Mouse (Mus musculus): ENCODE measurements at regions not wholly inside any gene's neighbourhood (a gene's known extent, or its start where the extent isn't known, plus 50 kb on each side); places are given as distances from the start of the nearest gene placed in this dataset.

DNA sequence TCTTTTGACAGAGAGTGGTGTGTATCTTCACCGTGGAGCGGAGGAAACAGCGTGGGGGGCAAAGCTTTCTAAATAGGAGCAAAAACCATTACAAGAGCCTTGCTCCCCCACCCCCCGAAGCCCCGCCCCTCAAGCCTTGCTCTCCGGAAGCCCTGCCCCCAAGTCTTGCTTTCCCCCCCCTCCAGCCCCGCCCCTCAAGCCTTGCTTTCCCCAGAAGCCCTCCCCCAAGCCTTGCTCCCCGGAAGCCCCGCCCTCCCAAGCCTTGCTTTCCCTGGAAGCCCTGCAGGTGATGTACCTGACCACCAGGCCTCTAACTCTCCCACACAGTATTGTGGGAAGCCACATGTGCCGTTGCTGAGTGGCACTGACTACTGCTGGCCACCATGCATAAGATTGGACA is 214.8 kb upstream of the A430005L14Rik start:
- no peak overlapping the region for H3K27ac ChIP-seq (ENCODE audit: control insufficient read depth, low read depth, low read length)
- DNase-seq (ENCODE audit: low read depth, low spot score), result no peak

GRCm38 (mm10) chr4:153752791-153753190 is 204.2 kb upstream of the A430005L14Rik start:
- DNase-seq (ENCODE audit: low read depth, low spot score), result no peak
- Histone ChIP-seq H3K9me3 (replicated peaks; ENCODE audit: insufficient read depth, low read length) (no peaks in the 10 kb centered on the region), H3K9ac (ENCODE audit: control insufficient read depth, low read depth, low read length, poor library complexity, severe bottlenecking) (no peak overlapping the region), H3K4me3 (ENCODE audit: control insufficient read depth in 1 of 2, insufficient read depth in 1 of 2, low read depth in 2 of 2, low read length in 2 of 2) (no peak overlapping the region), H3K36me3 (ENCODE audit: control insufficient read depth in 1 of 2, insufficient read depth in 2 of 2, low read length in 2 of 2) (no peaks in the 10 kb centered on the region), H3K27me3 (ENCODE audit: control insufficient read depth in 1 of 2, insufficient read depth in 2 of 2, low read length in 2 of 2) (no peaks in the 10 kb centered on the region), H3K79me2 (ENCODE audit: control insufficient read depth, insufficient read depth, low read length, poor library complexity) (no peaks in the 10 kb centered on the region), H3K27ac (ENCODE audit: control insufficient read depth, low read depth, low read length) (no peak overlapping the region), H3K4me1 (ENCODE audit: control insufficient read depth in 1 of 2, insufficient read depth in 2 of 2, low read length in 2 of 2) (no peaks in the 10 kb centered on the region)
- no peak for TF ChIP-seq ZC3H11A (IDR thresholded peaks at IDR 0.05; ENCODE audit: low read depth, low read length)
- TF ChIP-seq CHD2 (IDR thresholded peaks at IDR 0.05; ENCODE audit: low read length), result no peak
- TF ChIP-seq BHLHE40 (IDR thresholded peaks at IDR 0.05; ENCODE audit: borderline replicate concordance, low read depth, low read length), result no peak
- TF ChIP-seq ZKSCAN1 (IDR thresholded peaks at IDR 0.05; ENCODE audit: low read depth, low read length), result no peak
- no peak for TF ChIP-seq POLR2A (IDR thresholded peaks at IDR 0.05; ENCODE audit: control insufficient read depth in 1 of 2, insufficient read depth in 1 of 2, low read depth in 1 of 2, low read length in 2 of 2, poor library complexity in 1 of 2)
- no peak for TF ChIP-seq GATA1 (IDR thresholded peaks at IDR 0.05; ENCODE audit: low read depth, low read length)
- TF ChIP-seq MEF2A (IDR thresholded peaks at IDR 0.05; ENCODE audit: extremely low read depth, insufficient replicate concordance, low read depth, low read length, poor library complexity, severe bottlenecking), result no peak
- no peak for TF ChIP-seq CHD1 (IDR thresholded peaks at IDR 0.05; ENCODE audit: low read depth, low read length)
- TF ChIP-seq POLR2AphosphoS2 (IDR thresholded peaks at IDR 0.05; ENCODE audit: low read length), result no peak
- TF ChIP-seq EP300 (IDR thresholded peaks at IDR 0.05; ENCODE audit: low read depth in 1 of 2, low read length in 2 of 2), result no peak
- no peak for TF ChIP-seq HCFC1 (IDR thresholded peaks at IDR 0.05; ENCODE audit: low read depth, low read length)
- no peak for TF ChIP-seq ELF1 (IDR thresholded peaks at IDR 0.05; ENCODE audit: low read depth, low read length)
- TF ChIP-seq NELFE (IDR thresholded peaks at IDR 0.05; ENCODE audit: low read depth, low read length), result no peak
- TF ChIP-seq KAT2A (conservative IDR thresholded peaks at IDR 0.05; ENCODE audit: low read depth, low read length), result no peak
- TF ChIP-seq USF2 (IDR thresholded peaks at IDR 0.05; ENCODE audit: borderline replicate concordance in 1 of 2, insufficient read depth in 1 of 2, low read depth in 1 of 2, low read length in 2 of 2), result no peak
- no peak for TF ChIP-seq MAZ (IDR thresholded peaks at IDR 0.05; ENCODE audit: low read depth, low read length)

More for the DNA sequence above, 214.8 kb upstream of the A430005L14Rik start:
- no peaks in the 10 kb centered on the region for H3K36me3 ChIP-seq (ENCODE audit: control insufficient read depth in 1 of 2, insufficient read depth in 2 of 2, low read length in 2 of 2)
- no peaks in the 10 kb centered on the region for H3K79me2 ChIP-seq (ENCODE audit: control insufficient read depth, insufficient read depth, low read length, poor library complexity)
- H3K27me3 ChIP-seq (ENCODE audit: control insufficient read depth in 1 of 2, insufficient read depth in 2 of 2, low read length in 2 of 2), result no peaks in the 10 kb centered on the region
- no peaks in the 10 kb centered on the region for H3K4me1 ChIP-seq (ENCODE audit: control insufficient read depth in 1 of 2, insufficient read depth in 2 of 2, low read length in 2 of 2)
- no peak overlapping the region for H3K9ac ChIP-seq (ENCODE audit: control insufficient read depth, low read depth, low read length, poor library complexity, severe bottlenecking)
- no peak for TF ChIP-seq ZKSCAN1 (IDR thresholded peaks at IDR 0.05; ENCODE audit: low read depth, low read length)
- TF ChIP-seq MYB (IDR thresholded peaks at IDR 0.05; ENCODE audit: low read depth, low read length), result no peak
- no peak for TF ChIP-seq MXI1 (IDR thresholded peaks at IDR 0.05; ENCODE audit: low read depth, low read length)
- no peak for TF ChIP-seq CHD1 (IDR thresholded peaks at IDR 0.05; ENCODE audit: low read depth, low read length)
- H3K9me3 ChIP-seq (replicated peaks; ENCODE audit: insufficient read depth, low read length), result no peaks in the 10 kb centered on the region
- no peak overlapping the region for H3K4me3 ChIP-seq (ENCODE audit: control insufficient read depth in 1 of 2, insufficient read depth in 1 of 2, low read depth in 2 of 2, low read length in 2 of 2)

Measured in MEL (cell line).